Mouse (Mus musculus) testis, adult 2 months (tissue): Measurements from ENCODE around the gene Gm11127.
"Not testable (repeated sequence)": the region's sequence is repeated elsewhere in the genome, so short reads cannot be mapped to it uniquely, and the experiment has no call there.

ENCODE experiments used
- CTCF ChIP-seq: fragments of 200-500 bp; IDR thresholded peaks from 2 replicates; pipeline ENCODE4 v1.5.1; 2012; ENCODE audit warnings: low read depth, mild to moderate bottlenecking, inconsistent platforms, low read length, moderate library complexity; ENCODE audit not compliant: control insufficient read depth, insufficient read depth, insufficient replicate concordance
- POLR2A ChIP-seq: fragments of 200-500 bp; IDR thresholded peaks from 2 replicates; pipeline ENCODE4 v1.6.1; 2012; ENCODE audit warnings: low read depth, mild to moderate bottlenecking, inconsistent platforms, low read length, moderate library complexity; ENCODE audit not compliant: control insufficient read depth

GRCm38 (mm10) chr17:36030703-36031582 lies 27.2 kb downstream of the Gm11127 start:
- TF ChIP-seq CTCF, POLR2A: not testable (repeated sequence)
